Mouse (Mus musculus) myocyte (in vitro differentiated cells): ENCODE measurements at regions not wholly inside any gene's neighbourhood (a gene's known extent, or its start where the extent isn't known, plus 50 kb on each side); places are given as distances from the start of the nearest gene placed in this dataset.

Source experiments
- CEBPB ChIP-seq: IDR thresholded peaks from 2 replicates; pipeline ENCODE4 v1.6.1; 2011; ENCODE audit warnings: mild to moderate bottlenecking, moderate library complexity; ENCODE audit not compliant: poor library complexity, insufficient read depth, severe bottlenecking
- E2F4 ChIP-seq: IDR thresholded peaks from one replicate; pipeline ENCODE4 v1.6.1; 2011; ENCODE audit warnings: mild to moderate bottlenecking, control low read depth, moderate library complexity; ENCODE audit not compliant: insufficient read depth
- MAX ChIP-seq: IDR thresholded peaks from one replicate; pipeline ENCODE4 v1.6.1; 2011; ENCODE audit warnings: low read depth, mild to moderate bottlenecking, control low read depth
- MYOD1 ChIP-seq, 3 experiments: IDR thresholded peaks; one replicate each; pipeline ENCODE4 v1.6.1; 2011; ENCODE audit warnings: control low read depth in 2 of 3, low read depth in 2 of 3, mild to moderate bottlenecking in 2 of 3, moderate library complexity in 1 of 3; ENCODE audit not compliant: insufficient read length in 2 of 3, control insufficient read depth in 1 of 3
- POLR2A ChIP-seq: IDR thresholded peaks from one replicate; pipeline ENCODE4 v1.6.1; 2011; ENCODE audit warnings: low read depth, mild to moderate bottlenecking, control low read depth, moderate library complexity; ENCODE audit not compliant: insufficient read length
- SRF ChIP-seq: IDR thresholded peaks from one replicate; pipeline ENCODE4 v1.6.1; 2011; ENCODE audit warnings: low read depth; ENCODE audit not compliant: control insufficient read depth, insufficient read length
- TCF12 ChIP-seq: IDR thresholded peaks from one replicate; pipeline ENCODE4 v1.6.1; 2011; ENCODE audit warnings: mild to moderate bottlenecking, control low read depth; ENCODE audit not compliant: poor library complexity, insufficient read depth, severe bottlenecking
- TCF3 ChIP-seq: IDR thresholded peaks from one replicate; pipeline ENCODE4 v1.6.1; 2011; ENCODE audit warnings: low read depth, control low read depth; ENCODE audit not compliant: insufficient read length
- USF1 ChIP-seq: IDR thresholded peaks from one replicate; pipeline ENCODE4 v1.6.1; 2011; ENCODE audit warnings: low read depth, mild to moderate bottlenecking, control low read depth, moderate library complexity

GRCm38 (mm10) chr11:18068085-18068484 is 114.4 kb upstream of the Etaa1 start:
- TF ChIP-seq POLR2A, result no peak
- TF ChIP-seq TCF3, result no peak
- TF ChIP-seq E2F4, result no peak
- no peak for TF ChIP-seq TCF12
- no peak for TF ChIP-seq MYOD1 (IDR thresholded peaks at IDR 0.05; ENCODE audit: control insufficient read depth in 1 of 3, insufficient read length in 2 of 3, low read depth in 2 of 3)
- TF ChIP-seq USF1, result no peak
- no peak for TF ChIP-seq MAX
- TF ChIP-seq CEBPB, result no peak
- no peak for TF ChIP-seq SRF
